Mouse (Mus musculus) T-cell, adult 2 months (primary cell): Measurements from ENCODE around the gene A630001G21Rik.
A peak's percentile ranks its signal among the peaks of the same experiment; 100 is the strongest.
"Not testable (repeated sequence)": the region's sequence is repeated elsewhere in the genome, so short reads cannot be mapped to it uniquely, and the experiment has no call there.

Source experiments
- DNase-seq: peaks from one replicate; pipeline ENCODE4 v3.0.0; 2022; ENCODE audit warnings: low spot score

A630001G21Rik gene

GRCm38 (mm10) chr1:85778436-85778835, at the start of gene A630001G21Rik:
Gene A630001G21Rik, minus strand, starts transcription at chr1:85778643.
- peak; percentile 23 for DNase-seq

DNA sequence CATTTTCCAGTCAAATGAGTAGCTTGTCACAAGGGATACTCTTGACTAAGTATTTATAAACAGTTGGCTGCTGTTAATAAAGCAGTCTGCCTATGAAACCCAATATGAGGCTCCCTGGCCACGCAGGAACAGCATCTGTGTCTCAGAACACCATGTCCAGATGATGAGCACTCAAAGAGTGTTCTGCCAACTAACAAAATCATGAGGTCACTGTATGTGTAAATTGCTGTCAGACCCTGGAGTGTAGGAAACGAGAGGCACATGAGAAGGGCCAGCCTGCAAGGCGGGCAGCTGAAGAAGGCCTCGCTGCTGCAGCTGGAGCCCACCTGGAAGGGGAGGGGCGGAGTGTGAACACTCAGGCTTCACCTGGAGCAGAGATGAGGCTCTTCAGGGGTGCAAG, 48.7 kb upstream of the A630001G21Rik start:
- no peak for DNase-seq

- DNase-seq, result no peak
These were observed 46.5 kb upstream of the A630001G21Rik start for GRCm38 (mm10) chr1:85824905-85825304.

- DNase-seq, result no peak
These were observed 43.8 kb upstream of the A630001G21Rik start for GRCm38 (mm10) chr1:85822239-85822638.

DNA sequence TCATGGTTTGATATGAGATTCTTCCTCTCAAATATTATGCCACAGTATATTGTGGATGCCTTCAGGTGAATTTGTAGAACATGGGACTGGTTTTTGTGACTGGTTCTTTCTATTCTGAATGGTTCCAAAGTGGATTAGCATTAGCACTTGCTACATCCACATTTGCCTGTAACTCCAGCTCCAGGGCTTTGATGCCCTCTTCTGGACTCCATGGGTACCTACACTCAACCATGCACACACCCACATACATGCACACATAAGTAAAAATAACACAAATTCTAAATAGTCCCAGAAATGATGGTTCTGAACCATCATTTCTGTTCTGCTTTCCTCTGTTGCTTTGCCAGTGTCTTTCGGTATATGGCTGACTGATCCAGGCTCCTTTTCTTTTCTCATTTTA, 41.3 kb upstream of the A630001G21Rik start:
- DNase-seq, result no peak

DNA sequence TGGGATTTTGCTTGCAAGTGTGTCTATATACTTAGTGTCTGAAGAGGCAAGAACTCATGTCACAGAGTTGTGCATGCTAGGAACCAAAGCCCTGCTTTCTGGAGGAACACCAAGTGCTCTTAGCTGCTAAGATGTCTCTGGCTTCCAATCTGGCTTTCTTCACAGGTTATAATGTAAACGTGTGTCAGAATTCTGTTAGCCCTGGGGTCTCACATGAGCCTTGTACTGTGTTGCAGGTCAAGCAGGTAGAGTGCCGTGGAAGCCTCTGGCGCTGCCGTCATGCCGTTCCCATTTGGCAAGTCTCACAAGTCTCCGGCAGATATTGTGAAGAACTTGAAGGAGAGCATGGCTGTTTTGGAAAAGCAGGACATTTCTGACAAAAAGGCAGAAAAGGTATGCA, 39.7 kb upstream of the A630001G21Rik start:
- no peak for DNase-seq

DNA sequence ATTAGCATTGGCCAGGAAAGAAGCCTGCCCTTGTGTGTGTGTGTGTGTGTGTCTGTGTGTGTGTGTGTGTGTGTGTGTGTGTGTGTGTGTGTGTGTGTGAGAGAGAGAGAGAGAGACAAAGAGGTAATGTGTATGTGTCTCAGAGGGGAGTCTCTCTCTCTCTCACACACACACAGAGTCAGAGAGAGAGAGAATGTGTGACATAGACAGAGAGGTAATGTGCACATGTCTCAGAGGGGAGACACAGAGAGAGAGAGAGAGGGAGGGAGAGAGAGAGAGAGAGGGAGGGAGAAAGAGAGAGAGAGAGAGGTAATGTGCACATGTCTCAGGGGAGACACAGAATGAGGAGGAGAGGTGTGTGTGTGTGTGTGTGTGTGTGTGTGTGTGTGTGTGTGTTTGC, 35.8 kb upstream of the A630001G21Rik start:
- DNase-seq, result not testable (repeated sequence)

GRCm38 (mm10) chr1:85810787-85811186, 32.3 kb upstream of the A630001G21Rik start:
- no peak for DNase-seq

- DNase-seq, result no peak
These were observed 31.9 kb upstream of the A630001G21Rik start for GRCm38 (mm10) chr1:85810343-85810742.

DNA sequence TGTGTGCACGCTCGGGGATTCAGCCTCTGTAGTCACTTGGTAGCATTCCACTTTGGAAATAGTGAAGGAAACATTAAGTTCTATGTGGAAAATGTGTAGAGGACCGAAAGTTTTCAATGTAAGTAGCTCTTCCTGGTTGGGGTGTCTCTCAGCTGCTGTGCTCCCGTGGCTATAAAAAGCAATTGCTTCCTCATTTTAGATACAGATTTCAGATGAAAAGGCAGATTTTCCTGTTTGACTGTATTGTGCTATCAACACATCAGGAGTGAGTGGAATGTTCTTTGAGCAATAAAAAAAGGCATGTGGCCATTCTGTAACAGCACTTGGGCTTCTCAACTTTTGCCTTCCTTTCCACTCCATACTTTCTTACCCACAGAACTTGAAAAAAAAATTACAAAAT, 30.8 kb upstream of the A630001G21Rik start:
- DNase-seq, result no peak

DNA sequence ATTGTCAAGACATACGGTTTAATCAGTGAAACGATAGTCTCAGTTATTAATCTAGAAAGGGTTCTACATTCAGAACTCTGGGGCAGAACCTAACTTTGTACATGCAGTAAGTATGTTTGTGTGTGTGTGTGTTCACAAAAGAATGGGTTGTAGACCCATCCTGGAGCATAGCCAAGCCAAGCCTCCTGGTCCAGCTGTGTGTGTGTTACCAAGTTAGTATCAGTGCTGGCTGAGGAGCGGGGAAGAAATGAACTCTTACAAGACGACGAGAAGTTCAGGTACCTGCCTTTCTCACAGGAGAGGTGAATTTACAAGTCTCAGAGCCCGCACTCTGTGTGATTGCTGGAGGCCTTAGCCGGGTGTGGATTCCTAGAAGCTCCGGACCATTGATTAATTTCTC, 26.1 kb upstream of the A630001G21Rik start:
- DNase-seq, result no peak

DNA sequence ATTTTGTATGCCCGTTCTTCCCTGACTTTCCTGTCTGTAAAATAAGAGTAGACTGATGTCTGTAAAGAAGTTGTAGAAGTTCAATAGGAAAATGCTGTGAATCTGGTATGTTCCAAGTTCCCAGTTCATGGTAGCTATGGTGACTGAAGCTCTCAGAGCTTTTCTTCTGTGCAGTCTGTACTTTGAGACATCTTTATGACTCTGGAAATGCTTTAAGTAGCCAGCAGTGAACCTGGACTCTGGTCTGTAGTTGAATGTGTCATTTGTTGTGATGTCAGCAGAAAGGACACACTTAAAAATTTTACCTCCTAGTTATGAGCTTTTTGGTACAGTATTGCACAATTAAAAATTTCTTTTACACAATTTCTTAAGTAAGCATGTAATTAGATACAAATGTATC, 24.1 kb upstream of the A630001G21Rik start:
- DNase-seq, result no peak

GRCm38 (mm10) chr1:85799776-85800175, 21.3 kb upstream of the A630001G21Rik start:
- peak; percentile 8 for DNase-seq

- DNase-seq, result no peak
These were observed 16.8 kb upstream of the A630001G21Rik start for GRCm38 (mm10) chr1:85795196-85795595.

- peak; percentile 55 for DNase-seq
These were observed 15.8 kb upstream of the A630001G21Rik start for GRCm38 (mm10) chr1:85794106-85794771.

GRCm38 (mm10) chr1:85793208-85794105, 15.0 kb upstream of the A630001G21Rik start, which contains the start of gene Cab39:
Gene Cab39, plus strand, starts transcription at chr1:85793441.
- DNase-seq, result peak; percentile 88

GRCm38 (mm10) chr1:85791476-85791875, 13.0 kb upstream of the A630001G21Rik start:
- DNase-seq, result no peak

DNA sequence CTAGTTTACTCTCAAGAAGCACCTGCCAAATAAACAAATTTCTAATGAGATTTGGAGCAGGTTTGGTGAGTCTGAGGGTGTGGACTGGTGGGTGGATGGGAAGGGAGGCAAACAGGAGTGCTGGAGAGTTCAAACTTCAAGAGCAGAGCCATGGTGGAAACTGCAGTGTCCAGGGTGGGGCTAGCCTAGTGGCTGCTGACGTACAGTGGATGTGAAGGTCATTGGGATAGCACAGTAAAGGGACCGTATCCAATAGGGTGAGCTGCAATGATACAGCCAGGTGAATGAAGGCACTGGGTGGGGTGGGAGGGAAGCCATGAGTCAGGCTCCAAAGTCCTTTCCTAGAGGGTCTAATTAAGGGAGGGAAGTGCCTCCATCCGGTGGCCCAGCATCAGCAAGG, 12.1 kb upstream of the A630001G21Rik start:
- no peak for DNase-seq

DNA sequence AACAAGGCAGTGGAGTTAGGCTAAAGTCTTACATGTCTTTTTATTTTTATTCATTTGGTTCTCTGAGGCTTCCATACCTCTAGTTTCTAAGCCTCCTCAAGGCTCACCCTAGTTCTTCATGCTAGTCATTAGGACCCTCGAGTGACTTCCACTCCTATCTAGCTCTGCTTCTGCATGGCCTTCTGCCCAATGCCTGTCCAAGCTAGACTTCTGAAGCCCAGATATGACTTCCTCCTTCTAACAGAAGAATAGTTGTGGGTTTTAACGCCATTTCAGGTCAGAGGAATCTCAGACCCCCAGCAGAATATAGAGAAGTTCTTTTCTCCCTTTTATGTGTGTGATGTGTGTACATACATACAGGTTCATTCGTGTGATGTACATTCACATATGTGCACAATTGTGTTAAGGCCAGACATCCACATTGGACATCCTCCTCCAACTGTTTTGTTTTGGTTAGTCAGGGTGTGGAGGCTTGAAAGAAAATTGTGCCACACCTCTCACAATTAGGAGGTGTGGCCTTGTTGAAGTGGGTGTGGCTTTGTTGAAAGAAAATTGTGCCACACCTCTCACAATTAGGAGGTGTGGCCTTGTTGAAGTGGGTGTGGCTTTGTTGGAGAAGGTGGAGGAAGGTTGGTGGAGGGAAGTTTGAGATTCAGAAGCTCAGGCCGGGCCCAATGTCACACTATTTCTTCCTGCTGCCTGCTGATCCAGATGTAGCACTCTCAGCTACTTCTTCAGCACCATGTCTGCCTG, 1.2 kb upstream of the A630001G21Rik start:
- peak; percentile 16 for DNase-seq

DNA sequence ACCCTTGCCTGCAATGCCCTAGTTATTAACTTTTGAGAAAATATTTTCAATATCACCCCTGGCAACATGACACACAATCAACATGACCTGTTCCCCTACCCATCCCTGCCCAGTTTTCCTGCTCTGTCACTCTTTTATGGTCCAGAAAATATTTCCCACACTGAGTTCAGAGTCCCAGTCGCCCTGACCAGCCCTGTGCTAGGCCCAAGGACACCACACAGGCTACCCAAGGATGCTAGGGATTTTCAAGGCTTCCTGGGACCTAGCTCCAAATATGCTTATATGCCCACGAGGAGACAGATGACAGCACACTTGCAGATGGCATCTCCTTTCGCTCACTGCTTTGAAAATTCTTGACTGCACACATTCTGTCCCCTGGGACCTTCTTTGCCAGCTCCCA, 569 bp upstream of the A630001G21Rik start:
- no peak for DNase-seq

- DNase-seq, result peak; percentile 24
These were observed 2.3 kb downstream of the A630001G21Rik start for GRCm38 (mm10) chr1:85776154-85776553.

DNA sequence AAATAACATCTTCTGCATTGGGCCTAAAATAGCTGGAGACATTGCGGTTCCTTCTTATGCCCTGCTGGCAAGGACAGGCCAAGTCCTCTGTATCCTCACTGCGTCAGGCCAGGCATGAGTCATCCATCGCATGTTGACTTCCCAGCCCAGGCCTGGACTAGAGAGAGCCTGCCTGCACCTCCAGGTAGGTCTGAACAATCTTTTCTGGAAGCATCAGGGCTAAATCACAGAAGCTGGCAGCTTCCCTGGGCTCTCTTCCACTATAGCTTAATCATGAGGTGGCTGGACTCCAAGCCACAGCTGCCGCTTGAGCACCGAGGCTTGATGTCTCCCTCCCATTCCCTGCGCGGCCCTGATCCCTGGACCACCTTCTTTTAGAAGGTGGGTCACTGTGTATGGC, 3.3 kb downstream of the A630001G21Rik start:
- no peak for DNase-seq
